Mouse (Mus musculus) lung, postnatal 0 days (tissue): ENCODE results near the gene Gm37240.

Source experiments
- CTCF ChIP-seq: IDR thresholded peaks from 2 replicates; pipeline ENCODE4 v1.5.1; 2016; ENCODE audit warnings: antibody characterized with exemption, mild to moderate bottlenecking
- EP300 ChIP-seq: IDR thresholded peaks from 2 replicates; pipeline ENCODE4 v1.6.1; 2016; ENCODE audit warnings: antibody characterized with exemption, mild to moderate bottlenecking, control low read depth

- no peak for TF ChIP-seq CTCF
- no peak for TF ChIP-seq EP300
Observed at GRCm38 (mm10) chr3:84465822-84466500, 1421.4 kb downstream of the Gm37240 start.
